Mouse (Mus musculus) stomach, postnatal 0 days (tissue): ENCODE measurements around the gene Npdc1.

ENCODE experiments used
- CTCF ChIP-seq: IDR thresholded peaks from 2 replicates; pipeline ENCODE4 v1.5.1; 2016; ENCODE audit warnings: antibody characterized with exemption, low read depth, mild to moderate bottlenecking, moderate library complexity
- EP300 ChIP-seq: optimal IDR thresholded peaks from 2 replicates; pipeline ENCODE3; 2016; ENCODE audit warnings: antibody characterized with exemption

DNA sequence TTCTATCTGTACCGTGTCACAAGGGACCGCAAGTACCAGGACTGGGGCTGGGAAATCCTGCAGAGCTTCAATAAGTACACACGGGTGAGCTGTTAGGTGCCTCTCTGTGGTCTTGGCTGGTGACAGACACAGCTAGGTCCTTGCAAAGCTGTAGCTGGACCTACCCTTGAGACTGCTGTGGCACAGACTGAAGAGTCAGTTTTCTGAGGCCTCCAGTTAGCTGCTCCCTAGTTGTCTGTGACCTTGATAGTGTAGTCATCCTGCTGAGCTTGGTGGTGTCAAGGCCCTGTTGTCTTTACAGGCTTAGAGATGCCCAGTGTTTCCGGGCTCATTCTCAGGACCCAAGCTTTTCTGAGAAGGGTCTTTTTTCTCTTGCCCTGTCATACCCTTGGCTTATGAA, 49.7 kb upstream of the Npdc1 start:
- no peak for TF ChIP-seq CTCF
- no peak for TF ChIP-seq EP300
